Mouse (Mus musculus) lung, adult 2 months (tissue): ENCODE measurements around the gene Emp1. TPM values are rescaled to one million over a fixed set of nuclear protein-coding genes. Genes with fewer than 3 reads are reported as not detected.

ENCODE experiments used
- DNase-seq: peaks from one replicate; pipeline ENCODE4 v3.0.0; 2022
- H3K4me1 ChIP-seq: fragments of 200-500 bp; 2 replicates; pipeline ENCODE4 v1.6.1; 2011; ENCODE audit warnings: low read length; ENCODE audit not compliant: control insufficient read depth, insufficient read depth
- H3K4me3 ChIP-seq: fragments of 200-500 bp; replicated peaks from 2 replicates; pipeline ENCODE3; 2011; ENCODE audit warnings: low read depth, mild to moderate bottlenecking, control low read depth, low read length; ENCODE audit errors: extremely low read depth
- CTCF ChIP-seq: fragments of 200-500 bp; IDR thresholded peaks from 2 replicates; pipeline ENCODE4 v1.5.1; 2011; ENCODE audit warnings: mild to moderate bottlenecking, low read length, control low read depth; ENCODE audit not compliant: insufficient read depth
- POLR2A ChIP-seq: fragments of 200-500 bp; IDR thresholded peaks from 2 replicates; pipeline ENCODE4 v1.6.1; 2011; ENCODE audit warnings: low read depth, mild to moderate bottlenecking, control low read depth, low read length, borderline replicate concordance; ENCODE audit errors: extremely low read depth
- WGBS: fragments of 180-500 bp; shearing (Covaris S2); methylation state at CpG from one replicate; pipeline ENCODE4 v1.1.7; 2018; 5-methylcytosine and 5-hydroxymethylcytosine counted together
- polyA plus RNA-seq: library from polyadenylated mRNA; depleted of rRNA; stranded (reverse); fragments of >200 nt; gene quantifications from 2 replicates; pipeline ENCODE4 v1.2.3, GENCODE M21; 2012

Gene Emp1
- polyA plus RNA-seq, 1 experiment: 215 TPM

GRCm38 (mm10) chr6:135398801-135399200 is 36.5 kb downstream of the Emp1 start:
- 41% methylated on average over 5 of the region's 5 CpGs for WGBS

DNA sequence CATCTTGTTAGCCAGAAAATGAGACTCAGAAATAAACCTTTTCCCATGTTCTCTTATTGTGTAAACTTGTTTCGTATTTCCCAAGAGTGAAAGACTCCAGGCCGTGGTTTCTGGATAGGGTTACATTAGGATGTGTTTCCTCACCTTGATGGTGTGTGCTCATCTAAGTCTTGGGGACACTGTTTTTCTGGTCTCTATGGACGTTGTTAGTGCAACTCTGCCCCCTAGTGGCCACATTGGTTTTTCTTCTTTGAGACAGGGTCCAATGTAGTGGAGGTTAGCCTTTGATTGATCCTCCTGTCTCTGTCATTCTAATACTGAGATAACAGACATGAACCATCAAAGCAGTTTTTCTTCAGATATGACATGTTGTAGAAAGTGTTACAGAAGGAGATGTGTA is 38.0 kb downstream of the Emp1 start:
- TF ChIP-seq CTCF (0 out of 2 replicates have a peak, but pooled peaks have one; percentile 4), POLR2A (no peak)
- DNase-seq: peak; percentile 67
- WGBS: 26% methylated on average over 3 of the region's 3 CpGs
- Histone ChIP-seq H3K4me1 (no peaks in the 10 kb centered on the region), H3K4me3 (no peak overlapping the region)

More at GRCm38 (mm10) chr6:135398801-135399200, 36.5 kb downstream of the Emp1 start:
- Histone ChIP-seq H3K4me1 (no peaks in the 10 kb centered on the region), H3K4me3 (no peak overlapping the region)
- TF ChIP-seq CTCF: no peak
- no peak for TF ChIP-seq POLR2A
- DNase-seq: no peak

DNA sequence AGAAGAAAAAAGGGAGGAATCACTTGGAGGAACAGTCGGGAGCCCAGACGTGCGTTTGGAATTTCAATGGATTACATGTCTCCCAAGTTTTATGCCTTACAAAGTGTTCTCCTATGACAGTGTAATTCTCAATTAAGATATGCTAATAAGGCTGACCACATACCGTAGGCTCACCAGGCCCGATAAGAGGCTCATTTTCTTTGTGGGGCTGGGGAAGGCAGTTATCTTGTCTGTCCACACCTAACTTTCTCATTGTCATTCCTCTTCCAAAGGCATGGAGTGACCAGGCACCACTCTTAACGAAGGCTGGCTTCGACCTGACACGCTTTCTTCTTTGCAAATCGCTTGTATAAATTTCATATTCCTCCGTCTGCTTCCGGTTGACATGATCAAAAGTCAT is 42.7 kb downstream of the Emp1 start:
- Histone ChIP-seq H3K4me3 (no peak overlapping the region), H3K4me1 (no peaks in the 10 kb centered on the region)
- TF ChIP-seq POLR2A (no peak), CTCF (no peak)
- DNase-seq: no peak
- WGBS: 83% methylated on average over 11 of the region's 11 CpGs

- H3K4me3 ChIP-seq: no peak overlapping the region
- 37% methylated on average over 4 of the region's 4 CpGs for WGBS
- no peak for DNase-seq
- TF ChIP-seq CTCF: no peak
- no peak for TF ChIP-seq POLR2A
- H3K4me1 ChIP-seq: no peaks in the 10 kb centered on the region
Measured at GRCm38 (mm10) chr6:135407323-135407722, 45.0 kb downstream of the Emp1 start.

DNA sequence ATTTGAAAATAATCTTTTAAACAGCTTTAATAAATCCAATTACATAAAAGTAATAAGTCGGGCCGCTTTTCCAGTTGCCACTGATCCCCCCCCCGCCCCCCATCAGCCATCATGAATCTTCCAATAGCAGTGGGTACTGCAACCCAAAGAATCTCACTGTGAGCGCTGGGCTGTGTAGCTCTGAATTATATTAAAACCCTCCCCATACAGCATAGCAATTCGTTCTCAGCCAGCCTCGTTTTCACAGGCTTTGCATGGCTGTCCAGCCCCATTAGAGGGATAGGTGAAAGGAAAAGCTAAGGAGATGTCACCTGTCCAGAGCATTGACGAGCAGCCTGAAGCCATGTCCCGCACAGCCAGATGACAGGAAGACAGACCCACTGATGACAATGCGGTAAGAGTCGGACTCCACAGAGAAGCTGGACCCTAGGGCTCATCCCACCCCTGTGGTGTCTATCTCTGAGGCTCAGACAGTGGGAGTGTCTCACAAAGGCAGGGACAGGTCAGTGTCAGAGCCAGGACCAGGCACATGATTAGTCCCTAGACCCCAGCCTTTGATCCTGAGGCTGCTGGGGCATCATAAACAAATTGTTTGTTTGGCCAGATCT is 49.5 kb downstream of the Emp1 start:
- no peak for TF ChIP-seq CTCF
- TF ChIP-seq POLR2A: no peak
- no peak for DNase-seq
- H3K4me3 ChIP-seq: no peak overlapping the region
- H3K4me1 ChIP-seq: no peaks in the 10 kb centered on the region
- 92% methylated on average over 10 of the region's 10 CpGs for WGBS

DNA sequence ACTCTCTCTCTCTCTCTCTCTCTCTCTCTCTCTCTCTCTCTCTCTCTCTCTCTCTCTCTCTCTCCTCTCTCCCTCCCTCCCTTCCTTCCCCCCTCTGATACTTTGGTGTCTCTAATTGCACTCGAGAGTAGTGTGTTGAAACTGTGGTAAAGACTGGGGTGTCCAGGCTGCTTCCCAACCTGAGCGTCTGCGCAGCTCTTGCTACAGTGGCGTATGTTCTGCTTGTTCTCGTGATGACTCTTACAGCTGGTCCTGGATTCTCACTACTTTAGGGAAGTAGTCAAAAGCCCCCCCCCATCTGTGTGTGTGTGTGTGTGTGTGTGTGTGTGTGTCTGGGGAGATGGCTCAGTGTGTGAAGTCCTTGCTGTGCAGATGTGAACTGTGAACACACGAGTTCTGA is 50.3 kb downstream of the Emp1 start:
- WGBS: 67% methylated on average over 6 of the region's 6 CpGs
- no peak for TF ChIP-seq CTCF
- no peak for TF ChIP-seq POLR2A
- Histone ChIP-seq H3K4me1 (no peaks in the 10 kb centered on the region), H3K4me3 (no peak overlapping the region)
- DNase-seq: no peak

DNA sequence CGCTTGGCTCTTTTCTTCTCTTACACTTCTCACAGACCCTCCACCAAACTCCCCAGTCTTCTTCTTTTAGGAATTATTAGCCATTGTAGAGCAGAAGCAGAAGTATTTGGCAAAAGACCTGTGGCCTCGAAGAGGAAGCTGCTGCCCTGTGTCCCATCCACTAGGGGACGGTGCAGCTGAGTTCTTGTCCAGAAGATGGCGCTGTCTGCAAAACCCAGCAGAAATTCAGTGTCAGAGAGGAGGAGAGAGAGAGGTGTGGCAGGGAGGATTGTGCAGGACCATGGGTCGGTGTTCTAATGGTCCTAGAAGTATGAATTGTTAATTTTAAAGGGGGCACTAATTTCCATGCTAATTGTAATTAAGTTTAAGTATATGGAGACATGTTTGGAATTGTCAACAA is 55.1 kb downstream of the Emp1 start:
- peak; percentile 40 for DNase-seq
- Histone ChIP-seq H3K4me1 (no peaks in the 10 kb centered on the region), H3K4me3 (no peak overlapping the region)
- TF ChIP-seq POLR2A (no peak), CTCF (peak; percentile 82)
- 26% methylated on average over 5 of the region's 5 CpGs for WGBS

DNA sequence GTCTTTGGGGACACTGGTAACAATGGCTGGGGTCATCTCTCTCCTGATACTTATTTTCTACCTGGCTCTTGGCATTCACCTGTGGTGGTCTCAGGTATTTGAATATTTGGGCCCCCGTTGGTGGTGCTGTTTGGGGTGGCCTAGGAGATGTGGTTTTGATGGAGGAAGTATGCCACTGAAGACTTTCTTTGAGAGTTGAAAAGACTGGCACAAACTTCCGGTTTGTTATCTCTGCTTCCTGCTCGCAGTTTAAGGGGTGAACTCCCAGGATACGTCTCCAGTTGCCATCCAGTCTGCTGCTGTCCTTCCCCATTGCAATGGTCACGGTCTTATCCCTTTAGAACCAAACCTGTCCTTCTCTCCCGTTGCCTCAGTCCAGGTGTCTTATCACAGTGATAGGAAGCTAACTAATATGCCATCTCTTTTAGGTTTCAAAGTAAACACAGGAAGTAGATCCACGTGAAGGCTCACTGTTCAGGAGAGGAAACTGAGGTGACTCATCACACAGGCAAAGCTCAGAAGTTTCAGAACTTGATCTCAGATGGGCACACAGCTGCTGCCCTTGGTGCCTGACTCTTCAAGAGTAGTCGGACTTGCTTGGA is 56.0 kb downstream of the Emp1 start:
- Histone ChIP-seq H3K4me1 (no peaks in the 10 kb centered on the region), H3K4me3 (no peak overlapping the region)
- TF ChIP-seq CTCF (no peak), POLR2A (no peak)
- WGBS: 33% methylated on average over 8 of the region's 8 CpGs
- no peak for DNase-seq

DNA sequence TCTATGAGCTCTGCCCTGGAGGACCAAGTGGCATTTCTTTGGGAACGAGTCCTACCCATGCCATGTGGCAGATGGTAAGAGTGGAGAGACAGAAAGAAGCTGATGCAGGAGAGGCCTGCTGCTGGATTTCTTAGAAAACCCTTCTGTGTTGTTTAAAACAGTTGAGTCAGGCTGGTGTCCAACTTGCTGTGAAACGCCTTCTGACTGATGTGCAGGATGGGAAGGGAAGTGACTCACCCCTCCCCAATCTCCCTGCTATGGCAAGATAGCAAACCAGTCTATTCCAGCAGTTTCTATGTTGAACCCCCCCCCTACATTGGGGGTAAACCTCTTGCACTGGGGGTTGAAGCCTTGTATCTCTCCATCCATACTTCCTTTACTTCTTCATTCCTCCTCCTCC is 65.9 kb downstream of the Emp1 start:
- no peak for DNase-seq
- Histone ChIP-seq H3K4me3 (no peak overlapping the region), H3K4me1 (no peaks in the 10 kb centered on the region)
- WGBS: 73% methylated on average over 2 of the region's 2 CpGs
- TF ChIP-seq CTCF: no peak
- no peak for TF ChIP-seq POLR2A

DNA sequence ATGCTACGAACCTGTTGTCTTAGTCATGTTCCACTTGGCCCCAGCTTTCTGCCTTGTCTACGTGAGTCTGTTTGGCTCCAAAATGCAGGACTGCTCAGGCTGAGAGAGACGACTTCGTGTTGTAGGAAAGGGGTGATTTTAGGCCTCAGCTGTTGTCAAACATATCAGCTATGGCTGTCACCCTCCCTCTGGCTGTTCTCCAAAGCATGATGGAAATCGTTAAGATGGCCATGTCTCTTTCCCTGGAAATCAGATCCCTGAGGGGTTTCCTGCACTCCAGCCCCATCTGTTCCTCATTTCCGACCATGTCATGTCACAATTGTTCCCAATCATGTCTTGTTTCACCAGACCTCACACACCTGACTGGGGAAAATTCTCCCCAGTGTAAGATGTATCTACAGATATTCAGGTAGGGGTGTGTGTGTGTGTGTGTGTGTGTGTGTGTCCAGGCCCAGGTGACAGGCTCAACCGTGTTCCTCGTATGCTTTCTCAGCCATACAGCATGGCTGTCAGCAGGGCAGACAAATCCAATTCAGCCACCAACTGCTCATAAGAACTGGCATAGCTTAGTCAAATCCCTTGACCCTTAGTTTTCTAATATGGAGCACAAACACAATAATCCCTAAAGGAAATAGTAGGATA is 67.0 kb downstream of the Emp1 start:
- no peak overlapping the region for H3K4me3 ChIP-seq
- TF ChIP-seq CTCF (no peak), POLR2A (no peak)
- 71% methylated on average over 8 of the region's 8 CpGs for WGBS
- no peak for DNase-seq
- H3K4me1 ChIP-seq: no peaks in the 10 kb centered on the region
